Mouse (Mus musculus) small intestine, adult 10 weeks (tissue): Measurements from ENCODE around the gene Pcbd2. TPM values are rescaled to one million over a fixed set of nuclear protein-coding genes. Genes with fewer than 3 reads are reported as not detected.

Experiments
- polyA plus RNA-seq: library from polyadenylated mRNA; stranded (reverse); fragments of 350-450 nt; fragmentation: Illumina TruSeq; extraction: RNeasy Lipid Tissue Mini Kit (QIAGEN cat#74804); gene quantifications from one replicate; pipeline ENCODE4 v1.2.3, GENCODE M21; 2014; ENCODE audit warnings: low replicate concordance

Pcbd2 gene
- polyA plus RNA-seq, result 12.2 TPM

GRCm38 (mm10) chr13:55727120-55727838 lies at the start of gene Pcbd2:
Gene Pcbd2 (plus strand): TSS chr13:55727368.

GRCm38 (mm10) chr13:55692535-55693242 lies 34.5 kb upstream of the Pcbd2 start, which contains the start of gene B230219D22Rik:
Gene B230219D22Rik (plus strand): TSS chr13:55693124.

GRCm38 (mm10) chr13:55714501-55715166 lies 12.5 kb upstream of the Pcbd2 start, which contains the start of gene Txndc15:
Gene Txndc15 (plus strand): TSS chr13:55714650.

GRCm38 (mm10) chr13:55784268-55784667 lies 57.1 kb downstream of the Pcbd2 start, which contains the start of gene Catsper3:
Gene Catsper3 (plus strand): TSS chr13:55784568.

Other genes with a start within 250 kb of the Pcbd2 start
- 0.26 TPM for gene Dbn1, start 239.3 kb upstream of the Pcbd2 start, polyA plus RNA-seq
- gene Pdlim7, start 213.7 kb upstream of the Pcbd2 start, polyA plus RNA-seq, result 0.26 TPM
- 0.19 TPM for gene Dok3, start 198.1 kb upstream of the Pcbd2 start, polyA plus RNA-seq
- 1.0 TPM for gene Ddx41, start 190.7 kb upstream of the Pcbd2 start, polyA plus RNA-seq
- 3.7 TPM for gene Fam193b, start 156.2 kb upstream of the Pcbd2 start, polyA plus RNA-seq
- gene Tmed9, start 153.6 kb upstream of the Pcbd2 start, polyA plus RNA-seq, result 22.9 TPM
- 1.4 TPM for gene B4galt7, start 127.5 kb upstream of the Pcbd2 start, polyA plus RNA-seq
- gene Caml, start 104.4 kb upstream of the Pcbd2 start, polyA plus RNA-seq, result 48.8 TPM
- 63.4 TPM for gene Ddx46, start 92.3 kb upstream of the Pcbd2 start, polyA plus RNA-seq
- gene B230219D22Rik, start 34.2 kb upstream of the Pcbd2 start, polyA plus RNA-seq, result 83.1 TPM
- gene Txndc15, start 12.7 kb upstream of the Pcbd2 start, polyA plus RNA-seq, result 83.0 TPM
- not detected for gene Catsper3, start 57.2 kb downstream of the Pcbd2 start, polyA plus RNA-seq
- gene Pitx1, start 108.8 kb downstream of the Pcbd2 start, polyA plus RNA-seq, result not detected